9 mouse cellular contexts compared by ENCODE assay signal in genomic region chr8:87660029-87660915, GRCm38 (mm10).
DNase-seq lines count a peak whose midpoint lies in the region; ATAC-seq lines count a peak whose summit lies in the region.
"Had no signal": no experiment of that assay in that cellular context is flagged by ENCODE, and none has a peak within 500 bp of the region (broad histone marks: within the 10 kb centered on the region; RNA-seq: fewer than 3 reads in every experiment).

No protein-coding gene starts in this region.

- H3K27ac ChIP-seq in liver, embryonic 11.5 days (ENCODE audit: low read depth, low read length) = no peak overlapping the region
- 0 out of 2 replicates have a peak overlapping the region, but pooled peaks have one; percentile 20 for H3K27ac ChIP-seq in embryonic facial prominence, embryonic 11.5 days (replicated peaks; ENCODE audit: low read depth, low read length)
- H3K27ac ChIP-seq in intestine, embryonic 16.5 days (ENCODE audit: low read length) = no peak overlapping the region
- peak overlapping the region; percentile 55; the same call in 1 of the 2 replicates for H3K27ac ChIP-seq in neural tube, embryonic 14.5 days (ENCODE audit: low read depth, low read length)
- H3K27ac ChIP-seq: liver, embryonic 15.5 days had no signal

- 4% methylated on average over 43 of the region's 43 CpGs for WGBS in liver, embryonic 11.5 days
- WGBS in embryonic facial prominence, embryonic 11.5 days = 2% methylated on average over 43 of the region's 43 CpGs
- WGBS in intestine, embryonic 16.5 days = 8% methylated on average over 43 of the region's 43 CpGs
- WGBS in neural tube, embryonic 14.5 days = 2% methylated on average over 43 of the region's 43 CpGs

- peaks cover 49% of the 10 kb centered on the region for H3K27me3 ChIP-seq in liver, embryonic 11.5 days (replicated peaks; ENCODE audit: control insufficient read depth, insufficient read depth, low read length)
- H3K27me3 ChIP-seq in embryonic facial prominence, embryonic 11.5 days (ENCODE audit: control insufficient read depth, insufficient read depth, low read length) = peaks cover 6% of the 10 kb centered on the region; the same call in 1 of the 2 replicates
- H3K27me3 ChIP-seq in intestine, embryonic 16.5 days (replicated peaks; ENCODE audit: control insufficient read depth, insufficient read depth, low read length) = peaks cover 33% of the 10 kb centered on the region
- H3K27me3 ChIP-seq in neural tube, embryonic 14.5 days (ENCODE audit: control insufficient read depth, insufficient read depth, low read length) = no peaks in the 10 kb centered on the region

- ATAC-seq in liver, embryonic 11.5 days (replicated peaks; ENCODE audit: low FRiP score) = no peak
- 0 out of 2 replicates have a peak, but pooled peaks have one; percentile 8 for ATAC-seq in embryonic facial prominence, embryonic 11.5 days (replicated peaks; ENCODE audit: insufficient number of reproducible peaks, low FRiP score, low TSS enrichment, low read depth)
- ATAC-seq in intestine, embryonic 16.5 days = no peak
- peak; percentile 76 for ATAC-seq in neural tube, embryonic 14.5 days (ENCODE audit: low read depth)

- no peak overlapping the region for H3K9ac ChIP-seq in liver, embryonic 11.5 days (ENCODE audit: low read depth, low read length)
- H3K9ac ChIP-seq in embryonic facial prominence, embryonic 11.5 days (replicated peaks; ENCODE audit: low read length) = peak overlapping the region; percentile 56
- 0 out of 2 replicates have a peak overlapping the region, but pooled peaks have one; percentile 29 for H3K9ac ChIP-seq in intestine, embryonic 16.5 days (ENCODE audit: low read depth, low read length)
- peak overlapping the region; percentile 25; the same call in 1 of the 2 replicates for H3K9ac ChIP-seq in neural tube, embryonic 14.5 days (replicated peaks; ENCODE audit: low read depth, low read length)
- H3K9ac ChIP-seq: liver, embryonic 15.5 days had no signal

- no peaks in the 10 kb centered on the region for H3K36me3 ChIP-seq in liver, embryonic 11.5 days (ENCODE audit: control insufficient read depth, insufficient read depth, low read length)
- no peaks in the 10 kb centered on the region for H3K36me3 ChIP-seq in embryonic facial prominence, embryonic 11.5 days (replicated peaks; ENCODE audit: control insufficient read depth, insufficient read depth, low read depth, low read length)
- H3K36me3 ChIP-seq in intestine, embryonic 16.5 days (ENCODE audit: control insufficient read depth, insufficient read depth, low read length) = no peaks in the 10 kb centered on the region
- H3K36me3 ChIP-seq in neural tube, embryonic 14.5 days (ENCODE audit: control insufficient read depth, insufficient read depth, low read length) = no peaks in the 10 kb centered on the region
- H3K36me3 ChIP-seq: liver, embryonic 15.5 days had no signal

- H3K4me3 ChIP-seq in liver, embryonic 11.5 days (ENCODE audit: low read depth, low read length) = peak overlapping the region; percentile 13
- peak overlapping the region; percentile 24 for H3K4me3 ChIP-seq in embryonic facial prominence, embryonic 11.5 days (ENCODE audit: low read depth, low read length)
- H3K4me3 ChIP-seq in intestine, embryonic 16.5 days (ENCODE audit: low read length) = peak overlapping the region; percentile 24
- peak overlapping the region; percentile 9; the same call in 1 of the 2 replicates for H3K4me3 ChIP-seq in neural tube, embryonic 14.5 days (ENCODE audit: low read depth, low read length)
- H3K4me3 ChIP-seq: liver, embryonic 15.5 days had no signal

- no peaks in the 10 kb centered on the region for H3K9me3 ChIP-seq in liver, embryonic 11.5 days (ENCODE audit: control insufficient read depth, low read length)
- no peaks in the 10 kb centered on the region for H3K9me3 ChIP-seq in embryonic facial prominence, embryonic 11.5 days (replicated peaks; ENCODE audit: control insufficient read depth, low read length)
- H3K9me3 ChIP-seq in intestine, embryonic 16.5 days (ENCODE audit: control insufficient read depth, low read length) = no peaks in the 10 kb centered on the region
- no peaks in the 10 kb centered on the region for H3K9me3 ChIP-seq in neural tube, embryonic 14.5 days (ENCODE audit: control insufficient read depth, low read length)
- H3K9me3 ChIP-seq: liver, embryonic 15.5 days had no signal

- peak; percentile 50 for DNase-seq in liver, embryonic 11.5 days (ENCODE audit: low spot score)
- DNase-seq in liver = no peak
- peak; percentile 35 for DNase-seq in embryonic facial prominence, embryonic 11.5 days (ENCODE audit: low spot score)
- no peak for DNase-seq in layer of hippocampus, adult 8-10 months (ENCODE audit: low spot score in 2 of 2)
- DNase-seq in cerebellum, adult 9-11 months = no peak
- DNase-seq in lung, postnatal 25 days (ENCODE audit: low spot score) = no peak

- H3K4me2 ChIP-seq in liver, embryonic 11.5 days = peak overlapping the region; percentile 56
- peak overlapping the region; percentile 60 for H3K4me2 ChIP-seq in embryonic facial prominence, embryonic 11.5 days (ENCODE audit: low read depth, low read length)
- peak overlapping the region; percentile 42 for H3K4me2 ChIP-seq in intestine, embryonic 16.5 days (ENCODE audit: low read depth, low read length)
- H3K4me2 ChIP-seq in neural tube, embryonic 14.5 days (ENCODE audit: low read depth, low read length) = peak overlapping the region; percentile 47

- H3K4me1 ChIP-seq in liver, embryonic 11.5 days (replicated peaks; ENCODE audit: control insufficient read depth, insufficient read depth, low read length) = peaks cover 19% of the 10 kb centered on the region
- H3K4me1 ChIP-seq in embryonic facial prominence, embryonic 11.5 days (ENCODE audit: control insufficient read depth, insufficient read depth, low read length) = peaks cover 21% of the 10 kb centered on the region
- H3K4me1 ChIP-seq in intestine, embryonic 16.5 days (ENCODE audit: control insufficient read depth, insufficient read depth, low read length) = peaks cover 19% of the 10 kb centered on the region
- H3K4me1 ChIP-seq in neural tube, embryonic 14.5 days (ENCODE audit: control insufficient read depth, insufficient read depth, low read length) = peaks cover 56% of the 10 kb centered on the region

Comparison
In these comparisons a context has a peak if more than half of its experiments do, and no peak if none do; other contexts are left out.
1. DNase-seq: peak in liver, embryonic 11.5 days (single experiment) and embryonic facial prominence, embryonic 11.5 days (single experiment); none in liver (single experiment), layer of hippocampus, adult 8-10 months (0 of 2), cerebellum, adult 9-11 months (single experiment) and lung, postnatal 25 days (single experiment).
2. ATAC-seq: peak in embryonic facial prominence, embryonic 11.5 days (single experiment) and neural tube, embryonic 14.5 days (single experiment); none in liver, embryonic 11.5 days (single experiment) and intestine, embryonic 16.5 days (single experiment).
3. H3K27ac ChIP-seq: peak in embryonic facial prominence, embryonic 11.5 days (single experiment) and neural tube, embryonic 14.5 days (single experiment); none in liver, embryonic 11.5 days (single experiment) and intestine, embryonic 16.5 days (single experiment).
4. Peak in every context shown above with its lines, with median percentiles within 50 percentile points of each other: H3K4me2 ChIP-seq and H3K4me3 ChIP-seq.